Mouse (Mus musculus) forelimb bud, embryonic 11.5 days (tissue): Measurements from ENCODE around the gene Trpm4.

Experiments
- DNase-seq: peaks from one replicate; pipeline ENCODE4 v3.0.0-alpha.2; 2012; ENCODE audit warnings: low read depth, low spot score

Gene Trpm4

DNA sequence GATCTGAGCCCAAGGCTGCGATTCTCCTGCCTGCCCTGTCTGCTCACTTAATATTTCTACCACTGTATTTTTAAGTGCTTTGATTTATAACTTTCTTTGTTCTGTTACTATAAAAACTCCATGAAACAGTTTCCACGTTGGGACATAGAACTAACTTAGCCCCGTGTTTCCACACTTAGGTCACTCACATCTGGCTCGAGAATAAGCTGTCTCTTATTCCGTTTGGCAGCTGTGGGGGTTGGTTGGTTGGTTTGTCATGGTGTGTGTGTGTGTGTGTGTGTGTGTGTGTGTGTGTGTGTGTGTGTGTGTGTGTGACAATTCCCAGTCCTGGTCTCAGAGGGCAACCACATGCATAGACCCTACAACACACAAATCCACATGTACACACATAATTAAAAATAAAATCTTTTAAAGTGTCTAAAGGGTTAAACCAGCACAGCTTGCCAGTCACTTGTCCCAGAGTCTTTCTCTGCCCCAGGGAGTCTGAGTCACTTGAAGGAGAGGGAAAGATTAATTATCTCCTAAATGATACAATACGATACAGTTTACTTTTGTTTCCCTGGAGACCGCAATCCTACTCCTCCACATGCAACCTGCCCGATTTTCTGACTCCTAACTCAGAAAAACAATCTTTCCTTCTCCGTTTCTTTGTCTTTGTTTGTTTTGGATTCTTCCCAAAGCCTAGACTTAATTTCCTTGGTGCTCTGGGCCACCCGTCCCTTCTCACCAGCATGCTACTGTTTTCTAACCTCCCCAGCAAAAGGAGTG is 20.7 kb downstream of the Trpm4 start:
- DNase-seq, result peak; percentile 36

DNA sequence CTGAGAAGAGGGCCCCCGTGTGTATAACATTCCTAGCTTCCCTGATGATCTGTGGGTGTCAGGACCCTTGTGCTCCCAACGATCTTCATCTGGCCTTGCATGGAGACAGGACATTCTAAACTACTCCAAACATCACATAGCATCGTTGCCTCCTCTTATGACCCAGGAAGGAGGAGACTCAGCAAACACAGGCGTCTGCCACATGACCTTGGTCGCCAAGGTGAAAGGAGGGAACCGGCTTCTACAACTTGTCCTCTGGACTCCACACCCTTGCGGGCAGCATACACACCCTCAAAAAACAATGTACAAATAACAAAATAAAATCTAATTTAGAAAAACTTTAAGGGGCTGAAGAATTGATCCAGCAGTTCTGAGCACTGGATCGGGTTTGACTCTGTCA is 21.6 kb downstream of the Trpm4 start:
- DNase-seq, result no peak

DNA sequence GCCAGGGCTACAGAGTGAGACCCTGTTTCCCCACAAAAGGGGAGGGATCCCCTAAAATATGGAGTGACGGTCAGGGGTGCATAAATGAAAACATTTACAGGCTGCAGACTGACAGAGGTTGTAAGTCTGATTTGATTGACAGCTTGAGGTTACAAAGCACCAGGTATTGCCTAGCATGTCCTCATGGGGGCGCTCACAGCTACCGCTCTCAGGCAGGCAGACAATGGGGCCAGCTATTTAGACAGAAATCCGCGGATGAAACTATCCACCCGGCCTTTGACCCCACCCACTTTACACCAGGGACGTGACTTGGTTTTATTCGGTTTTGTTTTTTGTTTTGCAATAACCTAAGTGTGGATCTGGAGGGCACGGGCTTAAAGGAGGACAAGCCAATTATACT is 24.1 kb downstream of the Trpm4 start:
- peak; percentile 51 for DNase-seq

DNA sequence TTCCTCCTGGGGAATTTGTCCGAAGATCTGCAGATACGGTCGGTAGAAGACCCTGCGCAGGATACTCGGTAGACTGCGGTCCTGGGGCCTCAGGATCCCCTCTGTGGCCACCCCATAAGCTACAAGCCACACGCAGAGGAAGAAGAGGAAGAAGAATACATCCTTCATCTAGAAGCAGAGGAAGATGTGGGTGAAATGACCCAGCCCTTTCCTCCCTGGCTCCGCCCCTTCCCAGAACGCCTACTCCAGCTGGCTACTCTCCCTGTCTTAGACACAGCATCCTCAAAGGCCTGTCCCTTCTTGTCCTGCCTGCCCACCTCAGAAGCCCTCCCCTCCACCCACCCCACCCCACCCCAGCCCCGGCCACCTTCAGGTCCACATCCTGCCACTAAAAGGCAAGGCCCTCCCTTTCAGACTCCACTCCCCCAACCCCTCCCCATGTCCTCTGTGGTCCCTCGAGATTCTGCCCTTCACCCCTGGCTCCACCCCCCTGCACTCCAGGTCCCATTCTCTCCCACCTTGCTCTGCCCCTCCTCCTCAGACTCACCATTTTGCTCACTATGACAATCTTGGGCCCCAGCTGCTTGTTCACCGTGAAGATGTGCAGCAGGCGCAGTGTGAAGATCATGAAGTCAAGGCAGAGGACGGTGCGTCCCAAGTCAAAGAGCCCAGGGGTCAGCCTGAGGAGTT is 24.9 kb downstream of the Trpm4 start:
- no peak for DNase-seq

DNA sequence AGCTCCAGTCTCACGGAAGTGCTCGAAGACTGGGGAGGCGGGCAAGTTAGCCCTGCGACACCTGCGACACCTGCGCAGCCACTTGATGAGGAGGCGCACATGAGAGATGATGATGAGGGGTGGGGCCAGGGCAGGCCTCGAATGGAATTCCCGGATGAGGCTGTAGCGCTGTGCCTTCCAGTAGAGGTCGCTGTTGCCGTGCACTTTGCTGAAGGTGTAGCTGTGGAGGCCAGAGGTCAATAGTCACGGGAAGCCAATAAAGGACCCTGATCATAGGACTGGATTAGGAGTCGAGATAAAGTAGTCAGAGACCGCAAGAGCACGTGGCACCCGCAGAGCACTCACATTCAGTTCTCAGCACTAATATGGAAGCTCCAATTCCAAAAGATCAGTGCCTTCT is 28.3 kb downstream of the Trpm4 start:
- peak; percentile 77 for DNase-seq

DNA sequence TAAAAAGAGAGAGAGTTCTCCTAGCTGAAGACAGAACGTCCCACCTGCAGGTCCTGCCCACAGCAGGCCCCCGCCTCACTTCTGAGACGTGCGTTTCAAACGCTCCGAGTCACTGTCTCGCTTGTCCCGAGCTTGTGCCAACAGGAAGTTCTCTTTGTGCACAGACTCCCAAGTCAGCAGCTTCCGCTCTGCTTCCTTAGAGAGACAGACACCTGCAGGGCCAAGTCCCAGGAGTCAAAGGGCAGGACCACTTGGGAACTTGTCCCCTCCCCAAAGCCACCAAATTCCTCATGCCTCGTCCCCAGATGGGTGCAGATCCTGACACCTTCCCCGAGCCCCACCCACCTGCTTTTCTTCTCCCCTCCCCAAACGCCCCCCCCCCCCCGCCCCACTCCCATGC is 28.7 kb downstream of the Trpm4 start:
- DNase-seq, result no peak

DNA sequence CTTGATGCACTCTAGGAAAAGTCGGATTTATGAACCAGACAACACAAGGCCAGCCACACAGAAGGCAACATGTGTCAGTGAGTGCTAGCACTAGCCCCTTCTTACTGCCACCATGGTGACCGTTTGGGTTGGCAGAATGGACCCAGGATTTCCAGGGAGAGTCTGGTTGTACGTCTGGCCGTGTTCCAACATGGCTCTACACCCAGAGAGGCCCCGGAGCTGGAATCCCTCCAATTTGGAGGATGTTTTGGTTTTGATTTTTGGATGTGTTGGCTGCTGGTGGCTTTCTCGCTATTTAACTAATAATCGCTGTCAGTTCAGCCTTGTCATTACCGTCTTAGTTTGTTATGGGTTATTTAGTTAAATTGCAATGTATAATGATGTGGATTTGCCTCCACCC is 31.0 kb downstream of the Trpm4 start:
- no peak for DNase-seq

DNA sequence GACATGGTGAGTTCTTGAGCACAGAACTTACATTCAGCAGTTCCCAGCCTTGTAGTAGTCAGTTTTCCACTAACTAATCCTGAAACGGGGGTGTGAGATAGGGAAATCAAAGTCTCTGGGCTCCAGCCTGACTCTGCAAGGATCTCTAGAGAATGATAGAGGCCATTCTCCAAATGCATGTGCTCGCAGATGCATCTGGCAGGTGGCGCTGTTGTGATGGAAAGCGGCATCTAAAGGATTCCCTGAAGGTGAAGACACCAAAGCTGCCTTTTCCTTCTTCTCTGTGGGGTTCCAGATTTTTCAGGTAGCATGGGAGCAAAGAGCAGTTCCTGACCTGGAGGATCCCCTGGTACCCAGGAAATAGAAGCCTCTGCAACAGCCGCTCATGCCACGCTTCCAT is 33.3 kb downstream of the Trpm4 start:
- no peak for DNase-seq

DNA sequence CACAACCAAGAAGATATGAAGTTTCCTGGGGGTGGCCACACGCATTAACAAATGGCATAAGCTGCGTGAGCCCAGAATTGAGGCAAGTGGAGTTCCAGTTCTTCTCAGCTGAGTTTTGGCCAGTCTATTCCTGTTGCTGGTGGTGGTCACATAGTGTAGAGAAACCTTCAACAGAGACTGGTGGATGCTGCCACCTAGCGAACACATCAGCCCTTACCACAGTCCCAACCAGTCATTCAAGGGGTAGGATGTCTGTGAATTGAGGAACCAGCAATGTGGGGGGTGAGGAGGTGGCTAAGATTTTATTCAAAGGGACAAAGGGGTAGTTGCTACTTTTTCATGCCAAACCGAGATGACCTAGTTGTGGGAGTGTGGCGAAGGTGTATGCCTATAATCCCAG is 33.8 kb downstream of the Trpm4 start:
- peak; percentile 73 for DNase-seq

DNA sequence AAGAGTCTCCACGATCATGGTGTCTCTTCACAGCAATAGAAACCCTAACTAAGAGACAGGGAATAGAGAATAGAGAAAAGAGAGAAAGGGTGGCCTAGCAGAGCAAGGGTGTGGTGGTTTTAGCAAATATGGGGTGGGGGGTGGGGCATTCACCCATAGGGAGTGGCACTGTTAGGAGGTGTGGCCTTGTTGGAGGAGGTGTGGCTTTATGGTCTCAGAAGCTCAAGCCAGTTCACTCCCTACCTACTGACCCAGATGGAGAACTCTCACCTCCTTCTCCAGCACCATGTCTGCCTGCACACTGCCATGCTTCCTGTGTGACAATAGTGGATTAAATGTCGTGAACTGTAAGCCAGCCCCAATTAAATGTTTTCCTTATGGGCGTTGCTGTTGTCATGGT is 36.0 kb downstream of the Trpm4 start:
- no peak for DNase-seq

DNA sequence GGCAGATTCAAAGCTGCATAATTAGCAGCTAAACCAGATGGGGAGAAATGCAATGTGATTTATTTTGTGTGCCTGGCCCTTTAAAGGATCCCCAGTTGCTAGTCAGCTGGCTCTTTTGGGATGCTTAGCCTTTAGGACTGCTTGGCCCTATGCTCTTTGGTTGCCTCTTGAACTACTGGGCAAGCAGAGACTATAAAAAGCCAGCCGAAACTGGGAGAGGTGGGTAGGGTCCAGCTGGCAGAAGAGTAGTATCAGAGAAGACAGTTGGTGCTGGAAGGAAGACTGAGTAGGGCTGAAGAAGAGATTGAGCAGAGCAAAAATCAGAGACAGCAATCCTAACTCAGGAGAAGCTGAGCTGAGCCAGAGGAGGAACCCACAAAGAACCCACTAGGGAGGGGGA is 37.0 kb downstream of the Trpm4 start:
- no peak for DNase-seq

DNA sequence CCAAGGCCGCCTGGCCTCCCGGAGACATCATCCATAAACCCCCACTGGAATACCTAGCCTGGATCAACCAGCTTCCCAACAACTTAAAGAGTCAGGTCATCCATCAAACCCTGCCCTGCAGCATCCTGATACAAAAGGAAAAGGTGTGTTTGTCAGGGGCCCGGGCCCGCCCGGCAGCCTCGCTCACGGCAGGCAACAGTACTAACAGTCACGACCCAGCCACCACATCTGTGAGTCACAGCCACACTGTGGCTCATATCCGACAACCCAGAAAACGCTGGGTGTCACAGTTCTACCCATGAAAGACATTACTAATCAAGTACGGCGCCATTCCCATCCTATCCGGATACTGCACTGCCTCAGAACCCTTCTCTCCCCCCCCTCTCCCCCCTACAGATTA is 47.1 kb downstream of the Trpm4 start:
- no peak for DNase-seq

DNA sequence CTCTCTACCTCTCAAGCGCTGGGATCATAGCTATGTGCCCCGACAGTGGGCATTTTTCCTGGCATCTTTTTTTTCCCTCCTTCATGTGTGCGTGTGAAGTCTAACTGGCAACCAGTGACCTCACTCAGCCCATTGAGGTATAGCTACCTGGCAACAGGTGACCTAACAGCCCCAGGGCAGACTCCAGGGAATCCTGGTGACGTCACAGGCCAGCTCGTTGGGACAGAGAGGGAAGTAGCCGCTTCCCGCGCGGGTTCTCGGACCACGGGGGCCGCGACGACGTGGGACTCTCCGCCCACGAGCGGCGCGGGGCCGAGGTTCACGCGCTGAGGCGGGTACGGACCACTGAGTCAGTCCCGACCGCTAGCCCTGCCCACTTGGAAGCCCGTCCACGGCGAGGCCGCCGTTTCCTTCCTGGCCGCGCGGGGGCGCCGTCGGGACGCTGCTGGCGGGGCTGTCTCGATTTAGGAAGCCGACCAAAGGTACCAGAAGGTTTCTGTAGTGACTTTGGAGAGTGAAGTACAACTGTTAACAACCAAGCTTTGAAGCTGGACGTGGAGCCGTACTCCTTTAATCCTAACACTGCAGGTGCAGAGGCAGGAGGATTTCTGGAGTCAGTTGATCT is 56.3 kb downstream of the Trpm4 start, which contains the start of gene Slc6a21:
Gene Slc6a21, plus strand, starts transcription at position 378 of the 625 bp plus-strand sequence.
- peak; percentile 37 for DNase-seq

DNA sequence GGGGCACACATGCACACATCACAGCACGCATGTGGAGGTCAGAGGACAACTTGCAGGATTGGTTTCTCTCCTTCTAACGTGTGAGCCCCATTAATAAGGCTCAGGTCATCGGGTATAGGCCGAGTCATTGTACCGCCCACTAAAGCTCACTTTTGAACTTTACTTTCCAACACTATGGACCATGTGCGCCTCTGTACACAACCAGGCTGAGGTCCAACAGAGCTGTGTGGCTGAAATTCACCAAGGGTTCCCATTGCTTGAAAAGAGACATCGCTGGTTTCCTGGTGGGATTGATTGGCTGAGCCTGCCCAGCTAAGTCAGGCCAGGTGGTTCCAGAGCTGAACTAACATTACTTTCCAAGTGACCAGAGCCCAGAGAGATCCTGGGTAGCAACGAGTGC is 59.9 kb downstream of the Trpm4 start:
- no peak for DNase-seq

DNA sequence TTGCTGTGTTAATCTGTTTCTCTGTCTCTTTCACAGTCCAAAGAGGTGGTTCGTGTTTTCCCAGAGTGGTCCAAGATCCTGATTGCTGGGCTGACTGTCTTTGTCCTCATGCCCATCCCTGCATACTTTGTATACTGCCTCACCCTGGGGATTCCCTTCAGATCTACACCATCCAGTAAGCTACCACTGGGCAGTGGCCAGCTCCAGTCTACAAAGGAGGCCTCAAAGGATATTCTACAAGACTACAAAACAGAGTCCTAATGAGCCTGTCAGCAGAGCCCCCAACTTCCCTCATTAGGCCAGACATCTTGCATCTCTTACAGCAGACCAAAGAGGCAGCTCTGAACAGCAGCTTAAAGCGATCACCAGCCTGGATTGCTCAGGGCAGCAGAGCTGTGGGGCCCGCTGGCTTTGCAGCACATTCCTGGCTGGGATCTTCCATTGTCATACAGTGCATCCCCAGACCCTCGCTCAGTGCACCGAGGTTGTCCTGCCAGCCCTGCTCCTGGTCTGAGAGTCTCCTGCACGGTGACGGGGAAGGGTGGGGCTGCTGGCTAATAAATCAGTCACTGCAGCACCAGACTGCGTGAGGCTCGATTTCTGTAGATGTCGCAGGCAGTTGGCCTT is 60.7 kb downstream of the Trpm4 start:
- no peak for DNase-seq

DNA sequence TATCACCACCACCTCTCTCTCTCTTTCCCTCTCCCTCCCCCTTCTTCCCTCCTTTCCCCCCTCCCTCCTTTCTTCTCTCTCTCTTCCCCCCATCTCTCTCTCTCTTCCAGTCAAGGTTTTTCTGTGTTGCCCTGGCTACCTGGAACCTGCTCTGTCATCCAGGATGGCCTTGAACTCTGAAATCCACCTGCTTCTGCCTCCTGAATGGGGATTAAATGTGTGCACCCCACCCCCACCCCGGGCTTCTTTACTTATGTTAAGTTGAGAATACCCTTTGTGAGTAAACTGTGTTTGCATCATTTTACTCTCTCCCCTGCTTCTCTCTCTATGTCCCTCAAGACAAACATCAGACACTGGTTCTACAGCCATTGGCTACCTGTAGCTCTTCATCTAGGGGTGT is 68.1 kb downstream of the Trpm4 start:
- DNase-seq, result no peak

DNA sequence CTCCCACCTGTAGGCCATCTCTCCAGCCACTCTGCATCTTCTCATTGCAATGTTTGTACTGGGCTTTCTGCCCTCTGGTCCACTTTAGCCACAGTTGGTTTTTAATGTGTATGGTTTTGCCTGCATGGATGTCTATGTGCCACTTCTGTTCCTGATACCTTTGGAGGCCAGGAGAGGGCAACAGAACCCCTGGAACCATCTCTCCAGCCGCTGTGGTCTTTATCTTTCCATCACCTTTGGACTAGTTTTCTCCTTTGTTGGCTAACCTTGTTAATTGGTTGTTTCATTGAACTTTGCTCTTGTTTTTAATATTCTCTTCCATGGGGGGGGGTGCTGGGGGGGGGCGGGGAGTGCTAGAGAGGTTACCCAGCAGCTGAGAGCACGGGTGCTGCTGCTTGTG is 69.2 kb downstream of the Trpm4 start:
- DNase-seq, result no peak

DNA sequence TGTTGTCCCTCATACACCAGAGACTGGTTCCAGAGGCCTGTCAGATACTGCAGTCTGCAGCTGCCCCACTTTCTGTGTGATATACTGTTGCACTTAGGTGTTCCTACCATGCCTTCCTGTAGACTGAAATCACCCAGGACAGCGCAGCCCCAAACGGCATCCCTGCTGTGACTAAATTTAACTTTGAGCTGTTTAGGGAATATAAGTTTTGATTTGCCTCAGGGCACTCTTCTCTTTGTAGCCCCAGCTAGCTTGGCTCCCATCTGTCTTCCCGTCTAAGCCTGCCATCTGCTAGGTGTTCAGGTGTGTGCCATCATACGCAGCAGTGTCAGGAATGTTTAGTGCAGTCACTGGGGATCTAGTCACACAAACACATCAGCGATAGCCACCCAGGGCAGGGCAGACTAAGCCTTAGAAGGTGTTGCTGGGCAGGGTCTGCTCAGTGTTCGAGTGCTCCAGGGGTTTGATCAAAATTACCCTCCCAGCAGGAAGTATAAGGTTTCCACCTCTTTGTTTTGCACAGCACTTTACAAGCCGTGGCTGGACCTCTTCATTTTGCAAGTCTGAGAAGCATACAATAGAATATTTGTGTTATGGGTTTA is 70.5 kb downstream of the Trpm4 start:
- DNase-seq, result no peak

DNA sequence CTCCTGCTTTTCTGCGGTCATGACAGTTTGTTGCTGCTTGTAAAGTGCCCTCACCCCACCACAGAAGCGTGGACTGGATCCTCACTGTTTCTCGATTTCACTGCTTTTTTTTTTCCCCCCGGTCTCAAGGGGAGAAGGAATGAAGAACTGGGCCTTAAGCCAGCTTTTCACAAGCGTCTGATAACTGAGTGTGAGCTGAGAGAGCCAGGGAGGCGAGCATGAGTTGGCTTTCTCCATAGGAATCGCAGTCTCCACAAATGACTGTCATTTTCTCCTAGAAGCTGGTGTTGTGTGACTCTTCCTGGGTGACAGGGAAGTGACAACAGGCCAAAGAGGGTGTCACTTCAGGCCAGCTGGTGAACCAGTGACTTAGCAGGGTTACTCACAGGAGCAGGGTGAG is 71.3 kb downstream of the Trpm4 start:
- DNase-seq, result no peak

DNA sequence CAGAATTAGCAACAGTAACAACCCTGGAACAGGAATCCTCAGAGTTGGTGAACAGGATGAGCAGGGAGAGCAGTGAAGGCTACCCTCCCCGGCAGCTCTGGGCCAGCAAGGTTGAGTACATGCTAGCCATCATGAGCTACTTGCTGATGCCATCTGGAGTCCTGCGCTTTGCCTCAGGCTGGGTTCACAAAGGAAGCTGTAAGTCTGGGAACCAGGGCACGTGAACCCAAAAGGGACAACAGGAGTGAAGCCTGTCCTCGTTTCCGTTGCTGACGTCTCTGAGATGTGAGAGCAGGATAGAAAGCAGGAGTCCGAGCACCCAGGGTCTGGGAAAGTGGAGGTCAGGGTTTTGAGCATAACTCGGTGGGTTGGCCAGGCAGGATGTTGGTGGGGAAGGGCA is 74.3 kb downstream of the Trpm4 start:
- no peak for DNase-seq

DNA sequence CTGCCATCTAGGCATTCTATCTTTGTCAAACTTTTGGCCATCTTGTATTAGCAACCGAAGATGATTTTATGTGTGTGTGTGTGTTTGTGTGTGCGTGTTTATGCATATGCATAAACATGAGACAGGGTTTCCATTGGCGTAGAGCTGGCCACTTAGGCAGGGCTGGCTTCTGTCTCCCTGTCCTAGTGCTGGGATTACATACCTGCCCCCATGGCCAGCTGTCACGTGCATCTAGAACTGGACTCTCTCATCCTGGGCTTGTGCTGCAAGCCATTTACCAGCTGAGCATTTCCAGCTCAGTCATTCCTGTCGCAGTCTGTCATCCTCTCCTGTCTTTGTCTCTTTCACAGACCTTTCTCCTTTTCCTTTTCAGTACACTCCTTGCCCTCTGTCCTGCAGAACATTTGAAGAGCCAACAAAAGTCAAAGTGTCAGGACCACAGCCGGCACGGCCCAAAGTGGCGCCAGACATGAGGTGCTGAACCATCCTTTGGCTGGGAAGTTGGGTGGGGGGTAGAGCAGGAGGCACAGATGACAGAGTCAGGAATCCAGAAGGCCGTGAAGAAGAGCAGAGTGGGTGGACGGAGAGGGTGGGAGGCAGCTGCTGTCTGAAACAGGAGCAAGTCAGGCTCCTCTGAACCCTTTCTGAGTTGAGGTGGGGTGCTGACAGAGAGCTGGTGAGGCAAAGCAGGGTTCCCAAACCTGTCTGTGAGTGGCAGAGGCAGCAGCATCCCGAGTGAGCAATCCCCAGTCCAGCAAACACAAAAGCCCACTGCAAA is 76.3 kb downstream of the Trpm4 start:
- no peak for DNase-seq
